13 mouse cellular contexts compared by ENCODE assay signal in genomic region chr6:53654361-53654824, GRCm38 (mm10).
A peak's percentile ranks its signal among the peaks of the same experiment; 100 is the strongest.
DNase-seq lines count a peak whose midpoint lies in the region; ATAC-seq lines count a peak whose summit lies in the region.
"Had no signal": no experiment of that assay in that cellular context is flagged by ENCODE, and none has a peak within 500 bp of the region (broad histone marks: within the 10 kb centered on the region; RNA-seq: fewer than 3 reads in every experiment).

No protein-coding gene starts in this region.

- H3K4me3 ChIP-seq in neural tube, embryonic 15.5 days (replicated peaks), result no peak overlapping the region
- H3K4me3 ChIP-seq in intestine, embryonic 15.5 days (replicated peaks), result no peak overlapping the region
- no peak overlapping the region for H3K4me3 ChIP-seq in stomach, embryonic 15.5 days (replicated peaks)
- H3K4me3 ChIP-seq: midbrain, embryonic 10.5 days had no signal

- no peaks in the 10 kb centered on the region for H3K9me3 ChIP-seq in neural tube, embryonic 15.5 days (replicated peaks)
- H3K9me3 ChIP-seq in intestine, embryonic 15.5 days, result no peaks in the 10 kb centered on the region
- no peaks in the 10 kb centered on the region for H3K9me3 ChIP-seq in stomach, embryonic 15.5 days
- H3K9me3 ChIP-seq: midbrain, embryonic 10.5 days had no signal

- H3K36me3 ChIP-seq in neural tube, embryonic 15.5 days, result no peaks in the 10 kb centered on the region
- H3K36me3 ChIP-seq in intestine, embryonic 15.5 days, result no peaks in the 10 kb centered on the region
- H3K36me3 ChIP-seq in stomach, embryonic 15.5 days, result no peaks in the 10 kb centered on the region
- H3K36me3 ChIP-seq: midbrain, embryonic 10.5 days had no signal

- H3K27ac ChIP-seq in neural tube, embryonic 15.5 days (replicated peaks), result no peak overlapping the region
- H3K27ac ChIP-seq in intestine, embryonic 15.5 days, result no peak overlapping the region
- H3K27ac ChIP-seq in stomach, embryonic 15.5 days, result peak overlapping the region; percentile 49; the same call in 1 of the 2 replicates
- H3K27ac ChIP-seq: hindbrain, postnatal 0 days; midbrain, embryonic 10.5 days had no signal

- no peaks in the 10 kb centered on the region for H3K27me3 ChIP-seq in neural tube, embryonic 15.5 days (replicated peaks)
- H3K27me3 ChIP-seq in intestine, embryonic 15.5 days (replicated peaks), result no peaks in the 10 kb centered on the region
- no peaks in the 10 kb centered on the region for H3K27me3 ChIP-seq in stomach, embryonic 15.5 days (replicated peaks)

- H3K4me2 ChIP-seq in neural tube, embryonic 15.5 days, result no peak overlapping the region
- H3K4me2 ChIP-seq in intestine, embryonic 15.5 days (replicated peaks), result 0 out of 2 replicates have a peak overlapping the region, but pooled peaks have one; percentile 5
- no peak overlapping the region for H3K4me2 ChIP-seq in stomach, embryonic 15.5 days

- WGBS in neural tube, embryonic 15.5 days, result 38% methylated on average over 12 of the region's 12 CpGs
- 49% methylated on average over 12 of the region's 12 CpGs for WGBS in intestine, embryonic 15.5 days
- 45% methylated on average over 12 of the region's 12 CpGs for WGBS in stomach, embryonic 15.5 days

- H3K4me1 ChIP-seq in neural tube, embryonic 15.5 days, result peaks cover 12% of the 10 kb centered on the region
- H3K4me1 ChIP-seq in intestine, embryonic 15.5 days (replicated peaks), result peaks cover 5% of the 10 kb centered on the region
- H3K4me1 ChIP-seq in stomach, embryonic 15.5 days, result peaks cover 13% of the 10 kb centered on the region

- DNase-seq in gastrocnemius, postnatal 25 days, result peak; percentile 24
- DNase-seq in gastrocnemius, postnatal 14 days, result no peak
- DNase-seq in neural tube, embryonic 10.5 days (ENCODE audit: extremely low spot score, low spot score), result peak; percentile 37
- no peak for DNase-seq in MN1 (ENCODE audit: low spot score)
- DNase-seq in thymus, postnatal 4 days, result no peak
- DNase-seq: cerebellum, adult 11-12 months; thymus, adult 2 months had no signal

- ATAC-seq in neural tube, embryonic 15.5 days (ENCODE audit: low FRiP score), result no peak
- peak; percentile 62; the same call in 1 of the 2 replicates for ATAC-seq in intestine, embryonic 15.5 days
- no peak for ATAC-seq in stomach, embryonic 15.5 days (ENCODE audit: insufficient read depth, low FRiP score, low read depth)
- ATAC-seq: activated CD4-positive, CD25-positive, alpha-beta regulatory T cell, adult 4 months; hindbrain, postnatal 0 days had no signal

- intact Hi-C loops in gastrocnemius, postnatal 14 days (cut with DNase I; ENCODE audit: low total_unique reads), result no loop called here

- H3K9ac ChIP-seq in neural tube, embryonic 15.5 days (replicated peaks), result no peak overlapping the region
- no peak overlapping the region for H3K9ac ChIP-seq in intestine, embryonic 15.5 days
- no peak overlapping the region for H3K9ac ChIP-seq in stomach, embryonic 15.5 days

Comparison
In these comparisons a context has a peak if more than half of its experiments do, and no peak if none do; other contexts are left out.
1. DNase-seq: peak in gastrocnemius, postnatal 25 days (single experiment) and neural tube, embryonic 10.5 days (single experiment); none in gastrocnemius, postnatal 14 days (single experiment), MN1 (single experiment) and thymus, postnatal 4 days (single experiment).